ENCODE assay signal across 19 mouse cellular contexts in the genomic region with DNA sequence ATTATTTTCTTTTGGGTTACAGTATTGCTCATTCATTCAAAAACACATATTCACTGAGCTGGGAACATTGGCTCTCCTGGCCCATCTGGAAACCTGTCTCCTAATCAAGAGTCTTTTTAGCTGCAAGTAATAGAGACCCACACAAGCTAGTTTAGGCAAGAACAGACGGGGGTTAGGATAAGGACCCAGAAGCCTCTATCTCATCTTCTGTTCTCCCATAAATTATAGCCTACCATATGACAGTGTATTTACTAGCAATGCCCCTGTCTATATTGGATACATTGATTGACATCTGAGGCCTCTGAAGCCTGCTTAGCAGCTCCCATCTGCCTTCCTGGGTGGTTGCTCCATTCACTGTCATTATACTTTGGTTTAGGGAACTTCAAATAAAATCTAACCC.
DNase-seq lines count a peak whose midpoint lies in the region; ATAC-seq and TF ChIP-seq lines count a peak whose summit lies in the region.
"Had no signal": no experiment of that assay in that cellular context is flagged by ENCODE, and none has a peak within 500 bp of the region (broad histone marks: within the 10 kb centered on the region; RNA-seq: fewer than 3 reads in every experiment).

No protein-coding gene starts in this region.

- WGBS in forebrain, embryonic 11.5 days = 81% methylated on average over 1 of the region's 1 CpGs
- 42% methylated on average over 1 of the region's 1 CpGs for WGBS in forebrain, embryonic 13.5 days
- WGBS in kidney, adult 2 months = 65% methylated on average over 1 of the region's 1 CpGs

- H3K36me3 ChIP-seq in forebrain, embryonic 11.5 days (ENCODE audit: control insufficient read depth, insufficient read depth, low read length) = no peaks in the 10 kb centered on the region
- no peaks in the 10 kb centered on the region for H3K36me3 ChIP-seq in forebrain, embryonic 13.5 days (ENCODE audit: poor library complexity, severe bottlenecking)
- H3K36me3 ChIP-seq in kidney, adult 2 months (ENCODE audit: control insufficient read depth, insufficient read depth, low read length) = no peaks in the 10 kb centered on the region
- H3K36me3 ChIP-seq: embryonic facial prominence, embryonic 10.5 days; hindbrain, embryonic 12.5 days; limb, embryonic 13.5 days had no signal

- intact Hi-C loops in gastrocnemius, adult 2 months (cut with DNase I) = no loop called here

- no peaks in the 10 kb centered on the region for H3K27me3 ChIP-seq in forebrain, embryonic 11.5 days (ENCODE audit: control insufficient read depth, insufficient read depth, low read length)
- no peaks in the 10 kb centered on the region for H3K27me3 ChIP-seq in forebrain, embryonic 13.5 days
- H3K27me3 ChIP-seq in kidney, adult 2 months (replicated peaks; ENCODE audit: control insufficient read depth, insufficient read depth, low read length) = no peaks in the 10 kb centered on the region
- H3K27me3 ChIP-seq: hindbrain, embryonic 12.5 days; limb, embryonic 13.5 days; megakaryocyte, embryonic 14.5 days had no signal

- no peak for TF ChIP-seq POLR2A in kidney, adult 2 months (IDR thresholded peaks at IDR 0.05; ENCODE audit: low read depth, low read length)

- H3K4me3 ChIP-seq in forebrain, embryonic 11.5 days (ENCODE audit: low read depth, low read length) = no peak overlapping the region
- H3K4me3 ChIP-seq in forebrain, embryonic 13.5 days = no peak overlapping the region
- H3K4me3 ChIP-seq in kidney, adult 2 months (ENCODE audit: insufficient read depth, low read depth, low read length) = no peak overlapping the region
- no peak overlapping the region for H3K4me3 ChIP-seq in gastrocnemius, adult 2 months
- H3K4me3 ChIP-seq: embryonic facial prominence, embryonic 10.5 days; heart, adult 2 months; hindbrain, embryonic 12.5 days; limb, embryonic 13.5 days; megakaryocyte, embryonic 14.5 days had no signal

- no peak for TF ChIP-seq CTCF in kidney, adult 2 months (conservative IDR thresholded peaks at IDR 0.05; ENCODE audit: insufficient read depth, insufficient read length, low read depth, low read length)
- no peak for TF ChIP-seq CTCF in gastrocnemius, adult 2 months (IDR thresholded peaks at IDR 0.05)

- no peaks in the 10 kb centered on the region; the same call in 1 of the 2 replicates for H3K4me1 ChIP-seq in forebrain, embryonic 11.5 days (replicated peaks; ENCODE audit: control insufficient read depth, insufficient read depth, low read length)
- H3K4me1 ChIP-seq in forebrain, embryonic 13.5 days = peaks cover 8% of the 10 kb centered on the region
- no peaks in the 10 kb centered on the region for H3K4me1 ChIP-seq in kidney, adult 2 months (ENCODE audit: control insufficient read depth, insufficient read depth, low read length)
- H3K4me1 ChIP-seq: embryonic facial prominence, embryonic 10.5 days; limb, embryonic 13.5 days; megakaryocyte, embryonic 14.5 days had no signal

- no peaks in the 10 kb centered on the region for H3K9me3 ChIP-seq in forebrain, embryonic 11.5 days (ENCODE audit: control insufficient read depth, low read length)
- no peaks in the 10 kb centered on the region; the same call in 1 of the 2 replicates for H3K9me3 ChIP-seq in forebrain, embryonic 13.5 days (replicated peaks)
- H3K9me3 ChIP-seq: embryonic facial prominence, embryonic 10.5 days; hindbrain, embryonic 12.5 days; limb, embryonic 13.5 days had no signal

- DNase-seq in forebrain, embryonic 11.5 days (ENCODE audit: low spot score) = peak; percentile 5
- peak; percentile 33 to 64 for DNase-seq in layer of hippocampus, adult 18-20 months (ENCODE audit: low spot score in 2 of 2)
- no peak for DNase-seq in layer of hippocampus, postnatal 25 days (ENCODE audit: extremely low spot score in 1 of 2, low spot score in 1 of 2)
- peak; percentile 7 for DNase-seq in testis, postnatal 10 days (ENCODE audit: low spot score)
- no peak for DNase-seq in testis, postnatal 14 days (ENCODE audit: low spot score)
- DNase-seq in kidney, adult 2 months = no peak
- no peak for DNase-seq in gastrocnemius, adult 2 months
- DNase-seq: adrenal gland, postnatal 10 days; cerebellum, adult 9-11 months; gastrocnemius, postnatal 25 days; heart, adult 2 months; kidney, adult 11 months; kidney, postnatal 4 days; lung, embryonic 14.5 days had no signal

- H3K4me2 ChIP-seq in forebrain, embryonic 11.5 days (ENCODE audit: low read depth, low read length, severe bottlenecking) = no peak overlapping the region
- no peak overlapping the region for H3K4me2 ChIP-seq in forebrain, embryonic 13.5 days
- H3K4me2 ChIP-seq: hindbrain, embryonic 12.5 days; limb, embryonic 13.5 days; lung, embryonic 14.5 days had no signal

- no peak overlapping the region for H3K27ac ChIP-seq in forebrain, embryonic 11.5 days (ENCODE audit: low read depth, low read length)
- no peak overlapping the region for H3K27ac ChIP-seq in forebrain, embryonic 13.5 days
- H3K27ac ChIP-seq in kidney, adult 2 months (ENCODE audit: insufficient read depth, low read depth, low read length) = no peak overlapping the region
- no peak overlapping the region for H3K27ac ChIP-seq in gastrocnemius, adult 2 months
- H3K27ac ChIP-seq: embryonic facial prominence, embryonic 10.5 days; heart, adult 2 months; hindbrain, embryonic 12.5 days; limb, embryonic 13.5 days had no signal

- no peak; the same call in 1 of the 2 replicates for ATAC-seq in forebrain, embryonic 11.5 days (replicated peaks; ENCODE audit: low FRiP score)
- ATAC-seq in forebrain, embryonic 13.5 days = no peak

- no peak overlapping the region for H3K9ac ChIP-seq in forebrain, embryonic 11.5 days (ENCODE audit: low read length)
- H3K9ac ChIP-seq in forebrain, embryonic 13.5 days = no peak overlapping the region
- H3K9ac ChIP-seq: hindbrain, embryonic 12.5 days; limb, embryonic 13.5 days; lung, embryonic 14.5 days had no signal

Comparison
In these comparisons a context has a peak if more than half of its experiments do, and no peak if none do; other contexts are left out.
1. DNase-seq: peak in forebrain, embryonic 11.5 days (single experiment), layer of hippocampus, adult 18-20 months (2 of 2) and testis, postnatal 10 days (single experiment); none in layer of hippocampus, postnatal 25 days (0 of 2), testis, postnatal 14 days (single experiment), kidney, adult 2 months (single experiment) and gastrocnemius, adult 2 months (single experiment).